Mouse (Mus musculus): ENCODE data around the gene Ifnz.

DNA sequence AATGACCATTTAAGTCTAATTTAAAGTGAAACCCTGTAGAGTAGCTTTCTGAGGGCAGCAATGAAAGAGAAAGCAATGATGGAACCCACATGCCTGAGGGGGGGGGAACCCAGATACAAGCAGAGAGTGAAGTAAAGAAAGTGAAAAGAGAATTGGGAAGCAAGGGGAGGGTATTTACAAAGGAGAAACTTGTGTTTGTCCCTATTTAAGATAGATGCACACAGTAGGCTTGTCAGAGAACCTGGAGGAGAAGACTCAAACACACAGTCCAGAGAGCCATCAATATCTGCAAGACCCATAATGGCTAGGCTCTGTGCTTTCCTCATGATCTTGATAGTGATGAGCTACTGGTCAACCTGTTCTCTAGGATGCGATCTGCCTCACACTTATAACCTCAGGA, 37.7 kb downstream of the Ifnz start, which contains the start of gene Ifna11:
- TF ChIP-seq CTCF (IDR thresholded peaks at IDR 0.05): no peak
- TF ChIP-seq EP300 (IDR thresholded peaks at IDR 0.05; ENCODE audit: insufficient read depth, low read depth, low read length): no peak
